Mouse (Mus musculus) embryonic facial prominence, embryonic 10.5 days (tissue): ENCODE data around the gene Dner. TPM values are rescaled to one million over a fixed set of nuclear protein-coding genes. Genes with fewer than 3 reads are reported as not detected.

Source experiments
- DNase-seq: peaks from one replicate; pipeline ENCODE4 v3.0.0-alpha.2; 2017; ENCODE audit warnings: low spot score
- H3K27ac ChIP-seq: fragments of 300-500 bp; sonication (generic); replicated peaks from 2 replicates; pipeline ENCODE4 v1.5.1; 2016; ENCODE audit warnings: mild to moderate bottlenecking
- H3K27me3 ChIP-seq: fragments of 300-500 bp; sonication (generic); replicated peaks from 2 replicates; pipeline ENCODE4 v1.6.1; 2016; ENCODE audit warnings: low read depth, mild to moderate bottlenecking; ENCODE audit not compliant: poor library complexity, severe bottlenecking
- H3K36me3 ChIP-seq: fragments of 300-500 bp; sonication (generic); replicated peaks from 2 replicates; pipeline ENCODE4 v1.6.1; 2016; ENCODE audit warnings: mild to moderate bottlenecking, moderate library complexity
- H3K4me1 ChIP-seq: fragments of 300-500 bp; sonication (generic); 2 replicates; pipeline ENCODE4 v1.6.1; 2016
- H3K4me3 ChIP-seq: fragments of 300-500 bp; sonication (generic); 2 replicates; pipeline ENCODE4 v1.5.1; 2016; ENCODE audit warnings: mild to moderate bottlenecking, moderate library complexity
- H3K9me3 ChIP-seq: fragments of 300-500 bp; sonication (generic); 2 replicates; pipeline ENCODE4 v1.6.1; 2016; ENCODE audit warnings: mild to moderate bottlenecking
- WGBS: fragments of 180-500 bp; shearing (Covaris S2); methylation state at CpG from one replicate; pipeline ENCODE4 v1.1.7; 2016; 5-methylcytosine and 5-hydroxymethylcytosine counted together
- polyA plus RNA-seq: library from polyadenylated mRNA; unstranded; fragments of >200 nt; fragmentation: Nextera tagmentation; extraction: Ambion mirVana; gene quantifications from 2 replicates; pipeline ENCODE4 v1.2.1, GENCODE M21; 2016

Dner gene
- polyA plus RNA-seq, 1 experiment from 2014 or later: 3.6 TPM

DNA sequence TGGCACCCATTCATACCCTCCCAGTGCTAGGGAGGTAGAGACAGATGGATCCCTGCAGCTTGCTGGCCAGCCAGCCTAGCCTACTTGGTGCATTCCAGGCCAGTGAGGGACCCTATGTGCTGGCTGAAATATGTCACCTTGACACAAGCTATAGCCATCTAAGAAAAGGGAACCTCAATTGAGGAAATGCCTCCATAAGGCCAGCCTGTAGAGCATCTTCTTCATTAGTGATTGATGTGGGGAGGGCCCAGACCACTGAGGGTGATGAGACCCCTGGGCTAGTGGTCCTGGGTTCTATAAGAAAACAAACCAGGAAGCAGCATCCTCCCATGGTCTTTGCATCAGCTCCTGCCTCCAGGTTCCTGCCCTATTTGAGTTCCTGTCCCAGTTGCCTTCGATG is 274.2 kb downstream of the Dner start:
- DNase-seq: no peak
- 76% methylated on average over 1 of the region's 1 CpGs for WGBS
- no peak overlapping the region for H3K27ac ChIP-seq

DNA sequence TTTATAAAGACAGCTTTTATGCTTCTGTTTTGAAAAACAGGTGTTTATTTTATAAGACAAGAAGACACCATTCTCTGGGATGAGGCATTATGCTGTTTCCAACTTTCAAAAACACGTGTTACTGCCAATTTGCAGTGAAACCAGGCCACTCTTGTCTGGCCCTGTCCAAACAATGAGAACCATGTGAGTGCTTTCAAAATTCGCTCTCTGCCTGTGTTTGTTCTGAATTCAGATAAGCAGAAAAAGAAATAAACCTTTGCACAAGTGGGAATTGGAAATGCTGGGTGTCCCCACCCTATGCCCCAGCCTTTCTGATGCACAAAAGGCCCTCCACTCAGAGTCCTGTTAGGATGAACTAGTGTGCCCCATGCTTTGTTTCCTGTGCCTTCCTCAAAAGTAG is 276.6 kb downstream of the Dner start:
- Histone ChIP-seq H3K27ac (no peak overlapping the region), H3K27me3 (no peaks in the 10 kb centered on the region), H3K4me3 (no peak overlapping the region), H3K4me1 (no peaks in the 10 kb centered on the region), H3K9me3 (no peaks in the 10 kb centered on the region), H3K36me3 (no peaks in the 10 kb centered on the region)
- WGBS: 67% methylated on average over 2 of the region's 2 CpGs
- no peak for DNase-seq

More for the DNA sequence above, 274.2 kb downstream of the Dner start:
- Histone ChIP-seq H3K36me3 (no peaks in the 10 kb centered on the region), H3K9me3 (no peaks in the 10 kb centered on the region), H3K4me3 (no peak overlapping the region), H3K4me1 (no peaks in the 10 kb centered on the region), H3K27me3 (no peaks in the 10 kb centered on the region)

DNA sequence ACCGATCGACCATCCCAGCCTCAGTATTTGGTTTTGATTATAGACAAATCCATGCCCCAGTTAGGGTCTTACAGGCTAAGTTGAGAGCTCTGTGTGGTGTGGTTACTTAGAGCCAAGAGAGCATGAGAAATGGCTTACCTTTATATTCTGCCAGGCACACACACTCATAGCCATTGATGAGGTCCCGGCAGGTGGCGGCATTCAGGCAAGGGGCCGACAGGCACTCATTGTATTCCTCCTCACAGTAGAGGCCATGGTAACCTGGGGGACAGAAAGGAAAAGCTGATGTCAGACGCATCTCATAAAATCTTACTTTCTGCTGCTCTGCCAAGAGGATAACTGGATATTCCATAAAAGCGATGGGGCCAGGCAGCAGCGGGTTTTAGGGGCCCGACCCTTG is 277.5 kb downstream of the Dner start:
- H3K4me1 ChIP-seq: no peaks in the 10 kb centered on the region
- no peaks in the 10 kb centered on the region for H3K27me3 ChIP-seq
- H3K9me3 ChIP-seq: no peaks in the 10 kb centered on the region
- no peaks in the 10 kb centered on the region for H3K36me3 ChIP-seq
- H3K27ac ChIP-seq: no peak overlapping the region
- no peak for DNase-seq
- no peak overlapping the region for H3K4me3 ChIP-seq
- WGBS: 54% methylated on average over 9 of the region's 9 CpGs

DNA sequence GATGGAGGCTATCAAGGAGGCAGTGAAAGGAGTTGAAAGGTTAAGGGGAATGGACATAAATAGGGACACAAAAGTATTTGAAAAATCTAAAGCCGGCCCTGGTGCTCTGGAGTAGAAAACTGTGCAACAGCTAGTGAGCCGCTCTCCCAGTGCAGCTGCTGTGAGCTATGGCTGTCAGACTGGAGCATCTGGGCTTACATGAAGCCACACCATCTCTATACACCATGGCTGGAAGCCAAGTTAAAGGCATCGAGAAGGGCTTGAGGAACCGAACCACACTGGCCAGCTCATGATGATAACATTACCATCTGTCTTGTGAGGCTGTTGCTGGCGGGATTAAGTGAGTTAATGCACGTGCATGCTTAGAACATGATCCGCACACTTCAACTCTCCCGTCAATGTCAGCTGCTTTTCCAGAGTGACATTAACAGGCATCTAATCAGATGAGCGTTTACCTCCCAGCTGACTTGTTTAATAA is 278.2 kb downstream of the Dner start:
- 74% methylated on average over 9 of the region's 9 CpGs for whole genome bisulfite sequencing
- H3K27ac ChIP-seq: no peak overlapping the region

DNA sequence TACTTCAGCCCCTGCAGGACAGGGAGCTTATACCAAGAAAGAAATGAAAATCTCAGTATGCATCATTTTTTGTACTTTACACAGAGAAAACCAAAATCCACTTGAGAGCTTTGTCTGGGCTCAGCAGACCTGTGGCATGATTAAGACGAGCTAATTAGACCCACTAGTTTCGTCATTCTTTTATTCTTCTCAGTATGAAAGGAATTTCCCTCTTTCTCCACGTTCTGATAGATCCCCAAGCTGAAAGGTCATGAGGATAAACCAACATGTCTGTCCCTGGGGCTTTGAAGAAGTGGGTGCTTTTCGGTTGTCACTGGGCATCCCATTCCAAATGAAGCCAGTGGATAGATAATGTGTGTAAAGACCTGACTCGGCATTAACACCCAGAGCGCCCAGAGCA is 278.7 kb downstream of the Dner start:
- no peaks in the 10 kb centered on the region for H3K9me3 ChIP-seq
- whole genome bisulfite sequencing: 55% methylated on average over 6 of the region's 6 CpGs
- no peak overlapping the region for H3K27ac ChIP-seq
- no peak overlapping the region for H3K4me3 ChIP-seq
- DNase-seq: no peak
- H3K36me3 ChIP-seq: no peaks in the 10 kb centered on the region
- no peaks in the 10 kb centered on the region for H3K4me1 ChIP-seq
- H3K27me3 ChIP-seq: no peaks in the 10 kb centered on the region

More for the DNA sequence above, 278.2 kb downstream of the Dner start:
- DNase-seq: no peak
- no peaks in the 10 kb centered on the region for H3K27me3 ChIP-seq
- H3K4me3 ChIP-seq: no peak overlapping the region
- no peaks in the 10 kb centered on the region for H3K36me3 ChIP-seq
- no peaks in the 10 kb centered on the region for H3K4me1 ChIP-seq
- no peaks in the 10 kb centered on the region for H3K9me3 ChIP-seq

DNA sequence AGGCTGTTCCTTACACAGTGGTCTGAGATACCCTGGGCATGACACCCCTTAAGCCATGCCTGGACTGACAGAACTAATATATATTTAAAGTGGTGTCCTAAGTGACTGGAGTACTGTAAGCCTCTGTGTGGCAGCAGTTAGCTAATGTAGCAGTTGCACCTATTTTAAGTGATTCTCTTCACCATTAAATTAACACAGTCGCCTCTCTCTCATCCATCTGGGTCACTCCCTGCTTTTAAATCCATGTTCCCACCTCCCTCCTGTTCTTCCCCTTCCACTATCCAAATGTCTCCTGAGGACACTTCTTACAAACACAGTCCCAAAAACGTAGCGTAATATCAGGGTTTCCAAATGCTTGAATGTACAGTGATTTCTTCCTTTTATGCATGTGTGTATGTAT is 281.6 kb downstream of the Dner start:
- no peaks in the 10 kb centered on the region for H3K9me3 ChIP-seq
- no peak overlapping the region for H3K27ac ChIP-seq
- no peaks in the 10 kb centered on the region for H3K27me3 ChIP-seq
- no peak overlapping the region for H3K4me3 ChIP-seq
- DNase-seq: no peak
- WGBS: 89% methylated on average over 3 of the region's 3 CpGs
- H3K36me3 ChIP-seq: no peaks in the 10 kb centered on the region
- no peaks in the 10 kb centered on the region for H3K4me1 ChIP-seq

DNA sequence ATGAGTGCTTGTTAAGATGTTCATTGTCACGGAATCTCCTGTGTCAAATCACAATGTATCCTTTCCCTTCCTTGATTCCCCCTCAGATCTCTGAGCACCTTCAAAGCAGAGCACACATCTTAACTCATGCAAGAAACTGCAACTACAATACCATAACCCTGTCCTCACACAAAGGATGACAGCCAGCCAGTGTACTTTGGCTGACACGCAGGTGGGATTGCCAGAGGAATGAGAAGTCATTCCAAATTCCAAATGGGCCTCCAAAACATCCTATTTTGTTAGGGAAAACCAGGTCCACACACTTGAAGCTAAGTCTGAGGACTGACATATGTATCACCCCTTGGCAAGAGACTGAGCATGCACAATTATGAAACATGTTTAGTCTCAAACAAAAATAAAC is 286.5 kb downstream of the Dner start:
- H3K4me3 ChIP-seq: no peak overlapping the region
- H3K4me1 ChIP-seq: 0 out of 2 replicates have a peak, but pooled peaks cover 5% of the 10 kb centered on the region
- no peaks in the 10 kb centered on the region for H3K9me3 ChIP-seq
- H3K27ac ChIP-seq: no peak overlapping the region
- WGBS: 84% methylated on average over 2 of the region's 2 CpGs
- no peak for DNase-seq
- no peaks in the 10 kb centered on the region for H3K27me3 ChIP-seq
- no peaks in the 10 kb centered on the region for H3K36me3 ChIP-seq

DNA sequence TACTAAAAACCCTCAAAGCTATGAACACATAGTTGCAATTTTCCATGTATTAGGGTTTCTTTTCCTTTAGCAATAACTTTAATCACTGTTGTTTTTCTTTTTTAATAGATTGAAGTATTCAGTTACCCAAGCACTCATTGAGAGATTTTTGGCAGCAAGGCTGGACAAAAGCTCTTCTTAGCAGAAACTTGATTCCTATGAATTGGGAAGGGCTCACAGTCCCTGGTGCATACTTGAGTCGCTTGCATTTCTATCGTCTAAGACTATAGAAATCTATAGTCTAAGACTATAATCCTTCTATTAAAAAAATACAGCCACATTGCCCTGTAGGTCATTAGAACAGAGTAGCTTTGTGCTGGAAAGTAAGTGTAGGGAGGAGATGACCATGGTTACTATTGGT is 287.1 kb downstream of the Dner start:
- Histone ChIP-seq H3K27ac (no peak overlapping the region), H3K27me3 (no peaks in the 10 kb centered on the region), H3K4me3 (no peak overlapping the region), H3K9me3 (no peaks in the 10 kb centered on the region), H3K4me1 (0 out of 2 replicates have a peak, but pooled peaks cover 5% of the 10 kb centered on the region), H3K36me3 (no peaks in the 10 kb centered on the region)
- no peak for DNase-seq
- WGBS: 73% methylated on average over 2 of the region's 2 CpGs

DNA sequence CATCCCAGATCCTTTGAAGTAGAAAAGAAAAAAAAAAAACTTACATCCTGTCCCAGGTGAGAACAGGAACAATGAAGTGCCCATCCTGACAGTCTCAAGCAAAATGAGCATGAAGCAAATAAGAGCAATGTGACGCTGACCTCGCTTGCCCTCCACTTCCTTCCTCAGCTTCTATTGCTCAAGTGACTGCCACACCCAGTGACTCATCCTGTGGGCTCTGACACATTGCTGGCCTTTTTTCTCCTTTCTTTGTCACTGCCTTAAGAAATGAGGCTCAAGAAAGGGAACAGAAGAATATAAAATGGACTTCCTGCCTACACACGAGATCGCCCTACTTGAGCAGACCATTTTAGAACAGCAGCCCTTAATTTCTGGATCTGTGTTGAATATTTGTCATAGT is 289.1 kb downstream of the Dner start:
- no peaks in the 10 kb centered on the region for H3K9me3 ChIP-seq
- no peak for DNase-seq
- no peak overlapping the region for H3K27ac ChIP-seq
- WGBS: 78% methylated on average over 4 of the region's 4 CpGs
- H3K4me3 ChIP-seq: no peak overlapping the region
- H3K36me3 ChIP-seq: no peaks in the 10 kb centered on the region
- no peaks in the 10 kb centered on the region for H3K27me3 ChIP-seq
- 0 out of 2 replicates have a peak, but pooled peaks cover 5% of the 10 kb centered on the region for H3K4me1 ChIP-seq

DNA sequence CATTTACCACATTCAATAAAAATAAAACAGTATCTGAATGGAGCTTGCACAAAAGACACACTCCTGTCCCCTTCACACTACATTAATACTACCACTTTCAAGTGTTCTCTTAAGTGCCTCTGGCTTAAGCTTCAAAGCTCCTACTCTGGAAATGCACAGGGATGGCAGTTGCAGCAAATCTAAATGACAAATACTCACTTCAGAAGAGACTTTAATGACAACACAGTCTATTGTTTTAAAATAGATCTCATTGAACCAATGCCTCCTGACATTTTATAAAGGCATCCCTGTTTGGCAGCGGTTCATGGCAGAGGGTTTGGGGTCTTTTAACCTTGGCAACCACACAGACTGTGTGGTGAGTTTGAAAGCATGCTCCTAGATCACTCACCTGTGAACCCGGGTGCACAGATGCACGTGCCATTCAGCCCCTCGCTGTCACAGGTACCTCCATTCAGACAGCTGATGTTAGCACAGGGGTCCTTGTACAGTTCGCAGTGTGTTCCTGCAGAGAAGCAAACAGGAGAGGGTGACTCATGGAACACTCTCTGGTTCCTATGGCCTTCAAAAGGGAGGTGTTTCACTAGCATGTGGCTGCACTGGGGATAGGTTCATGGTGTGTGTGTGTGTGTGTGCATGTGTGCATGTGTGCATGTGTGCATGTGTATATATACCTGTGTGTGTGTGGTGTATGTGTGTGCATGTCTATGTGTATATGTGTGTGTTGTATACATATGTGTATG is 290.3 kb downstream of the Dner start:
- Histone ChIP-seq H3K36me3 (no peaks in the 10 kb centered on the region), H3K27ac (no peak overlapping the region), H3K27me3 (no peaks in the 10 kb centered on the region), H3K9me3 (no peaks in the 10 kb centered on the region), H3K4me1 (0 out of 2 replicates have a peak, but pooled peaks cover 5% of the 10 kb centered on the region), H3K4me3 (no peak overlapping the region)
- WGBS: 83% methylated on average over 5 of the region's 5 CpGs
- DNase-seq: no peak

DNA sequence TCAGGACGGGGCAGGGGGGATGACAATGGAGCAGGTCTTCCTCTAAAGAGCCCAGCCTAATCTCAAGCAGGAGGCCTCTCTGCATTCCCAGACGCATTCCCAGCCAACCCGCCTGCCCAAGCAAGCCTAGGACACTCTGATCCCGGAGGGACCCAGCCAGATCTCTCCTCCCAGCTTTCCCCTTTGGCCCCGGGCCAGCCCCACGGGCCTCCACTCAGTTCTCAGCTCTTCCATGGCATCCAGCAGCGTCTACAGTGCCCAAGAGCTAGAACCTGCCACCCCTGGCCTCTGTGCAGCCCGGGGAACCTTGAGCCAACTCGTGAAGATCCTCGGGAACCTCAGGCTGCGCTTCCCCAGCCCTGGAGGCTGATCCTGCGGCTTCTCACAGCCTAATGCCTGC is 291.1 kb downstream of the Dner start:
- Histone ChIP-seq H3K27ac (no peak overlapping the region; the same call in 1 of the 2 replicates), H3K4me1 (0 out of 2 replicates have a peak, but pooled peaks cover 5% of the 10 kb centered on the region), H3K27me3 (no peaks in the 10 kb centered on the region), H3K4me3 (no peak overlapping the region), H3K9me3 (no peaks in the 10 kb centered on the region), H3K36me3 (no peaks in the 10 kb centered on the region)
- no peak for DNase-seq
- WGBS: 53% methylated on average over 12 of the region's 12 CpGs

DNA sequence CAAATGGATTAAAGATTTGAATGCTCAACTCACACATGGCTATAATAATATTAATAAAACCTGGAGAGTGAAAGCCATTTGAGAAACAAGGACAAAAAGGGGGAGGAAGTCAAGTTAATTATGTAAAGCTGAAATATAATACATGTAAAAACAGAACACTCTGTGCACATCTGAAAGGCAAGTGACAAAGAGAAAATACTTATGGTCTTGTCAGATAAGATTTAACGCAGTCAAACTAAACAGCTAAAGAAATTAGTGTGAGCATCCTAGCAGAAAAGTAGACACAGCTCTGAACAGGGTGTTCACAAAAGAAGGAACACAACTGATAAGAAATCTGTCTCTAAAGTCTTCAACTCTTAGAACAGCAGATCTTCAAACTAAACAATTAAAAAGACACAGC is 293.9 kb downstream of the Dner start:
- DNase-seq: no peak
- Histone ChIP-seq H3K4me1 (0 out of 2 replicates have a peak, but pooled peaks cover 5% of the 10 kb centered on the region), H3K27me3 (no peaks in the 10 kb centered on the region), H3K9me3 (no peaks in the 10 kb centered on the region), H3K4me3 (no peak overlapping the region), H3K36me3 (no peaks in the 10 kb centered on the region), H3K27ac (no peak overlapping the region)
- 84% methylated on average over 1 of the region's 1 CpGs for WGBS

DNA sequence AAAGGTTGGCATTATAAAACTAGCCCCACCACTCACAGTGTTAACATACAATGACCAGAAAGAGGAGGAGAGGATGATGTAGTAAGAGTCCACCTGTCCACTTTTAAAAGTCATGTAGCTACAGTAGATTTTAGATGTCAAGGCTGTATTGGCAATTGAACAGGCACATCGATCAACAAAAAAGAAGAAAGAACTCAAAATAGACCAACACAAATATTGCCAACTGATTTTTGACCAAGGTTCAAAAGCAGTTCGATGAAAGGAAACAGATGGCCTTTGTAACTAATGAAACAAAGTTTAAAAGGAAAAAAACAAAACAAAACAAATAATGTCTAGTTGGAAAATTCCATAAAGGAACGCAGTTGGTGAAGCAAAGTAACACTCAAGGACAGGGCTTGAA is 296.4 kb downstream of the Dner start:
- WGBS: 88% methylated on average over 3 of the region's 3 CpGs
- DNase-seq: no peak
- Histone ChIP-seq H3K36me3 (no peaks in the 10 kb centered on the region), H3K4me3 (no peak overlapping the region), H3K4me1 (no peaks in the 10 kb centered on the region), H3K27me3 (no peaks in the 10 kb centered on the region), H3K27ac (no peak overlapping the region), H3K9me3 (no peaks in the 10 kb centered on the region)
